Mouse (Mus musculus): ENCODE data around the gene Alg9.

Gene Alg9

DNA sequence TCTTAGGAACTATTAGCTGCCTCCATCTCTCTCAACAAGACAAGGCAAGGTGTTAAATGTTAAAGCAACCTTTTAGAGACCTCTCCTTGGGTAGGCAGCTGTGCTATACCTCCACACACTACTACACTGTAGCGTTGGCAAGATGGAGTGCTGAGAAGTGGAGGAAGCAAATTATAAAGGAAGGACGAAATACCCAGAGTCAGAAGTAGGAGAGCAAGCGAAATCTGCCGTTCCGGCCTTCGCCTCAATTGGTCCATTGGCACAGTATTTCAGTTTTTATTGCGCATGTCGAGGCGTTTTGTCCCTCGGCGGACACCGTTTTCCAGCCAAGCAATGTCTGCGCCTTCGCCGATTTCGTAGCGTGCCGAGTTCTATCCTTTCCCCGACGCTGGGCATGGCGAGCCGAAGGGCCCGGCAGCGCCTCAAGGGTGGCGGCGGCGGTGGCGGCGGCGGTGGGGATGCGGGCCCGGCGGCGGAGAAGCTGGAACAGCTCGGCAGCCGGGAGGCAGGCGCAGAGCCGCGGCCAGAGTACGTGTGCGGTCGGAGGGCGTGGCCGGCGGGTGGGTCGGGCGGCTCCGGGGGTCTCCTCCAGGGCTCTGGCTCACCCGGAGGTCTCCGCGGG, at the start of gene Alg9, which contains the start of gene 1110032A03Rik:
TSS of gene Alg9 (plus strand) at position 29 of the 622 bp plus-strand sequence.
TSS of gene 1110032A03Rik (minus strand) at position 530 of the 622 bp plus-strand sequence.
- peak; percentile 81 for DNase-seq (ENCODE audit: low spot score)

GRCm38 (mm10) chr9:50725921-50726590, 48.8 kb upstream of the Alg9 start:
- DNase-seq (ENCODE audit: low spot score) = no peak

- no peak for DNase-seq (ENCODE audit: low spot score)
Observed at GRCm38 (mm10) chr9:50727171-50727924, 47.5 kb upstream of the Alg9 start.

GRCm38 (mm10) chr9:50727925-50728651, 46.7 kb upstream of the Alg9 start:
- DNase-seq (ENCODE audit: low spot score) = peak; percentile 18

GRCm38 (mm10) chr9:50729600-50729999, 45.2 kb upstream of the Alg9 start:
- no peak for DNase-seq (ENCODE audit: low spot score)

DNA sequence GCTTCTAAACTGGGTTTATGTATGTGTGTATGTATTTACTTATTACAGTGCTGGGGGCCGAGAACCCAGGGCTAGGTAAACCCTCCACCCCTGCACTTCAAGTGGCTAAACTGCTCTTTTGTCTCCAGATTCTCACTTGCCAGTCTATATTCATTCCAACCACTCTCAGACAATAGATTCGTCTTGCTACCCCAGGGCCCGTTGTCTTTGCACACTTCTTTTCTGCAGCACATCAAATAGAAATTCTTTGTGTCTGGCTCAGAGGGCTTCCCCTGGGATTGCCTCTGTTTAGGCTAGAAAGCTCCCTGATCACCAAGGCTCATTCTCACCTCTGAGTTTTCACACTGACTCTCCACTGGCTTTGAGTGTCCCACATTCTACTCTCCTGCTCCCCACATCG, 42.3 kb upstream of the Alg9 start:
- DNase-seq (ENCODE audit: low spot score) = no peak

DNA sequence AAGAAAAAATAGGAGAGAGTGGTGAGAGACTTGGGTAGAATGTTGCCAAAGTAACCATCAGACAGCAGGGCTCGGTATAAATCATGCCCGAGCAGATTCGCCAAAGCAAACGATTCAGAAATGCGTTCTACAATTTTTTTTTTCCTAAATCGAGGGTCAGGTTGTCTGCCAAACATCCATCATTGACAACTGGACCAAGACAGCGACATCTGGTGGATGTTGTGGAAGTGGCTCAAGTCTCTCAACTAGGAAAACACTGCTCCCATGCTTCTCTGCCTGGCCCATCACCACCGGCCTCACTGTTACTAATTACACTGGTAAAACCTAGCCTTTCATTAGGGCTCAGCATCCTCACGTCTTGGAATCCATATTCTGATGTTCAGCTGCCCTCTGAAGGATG, 39.8 kb upstream of the Alg9 start:
- DNase-seq (ENCODE audit: low spot score) = no peak

DNA sequence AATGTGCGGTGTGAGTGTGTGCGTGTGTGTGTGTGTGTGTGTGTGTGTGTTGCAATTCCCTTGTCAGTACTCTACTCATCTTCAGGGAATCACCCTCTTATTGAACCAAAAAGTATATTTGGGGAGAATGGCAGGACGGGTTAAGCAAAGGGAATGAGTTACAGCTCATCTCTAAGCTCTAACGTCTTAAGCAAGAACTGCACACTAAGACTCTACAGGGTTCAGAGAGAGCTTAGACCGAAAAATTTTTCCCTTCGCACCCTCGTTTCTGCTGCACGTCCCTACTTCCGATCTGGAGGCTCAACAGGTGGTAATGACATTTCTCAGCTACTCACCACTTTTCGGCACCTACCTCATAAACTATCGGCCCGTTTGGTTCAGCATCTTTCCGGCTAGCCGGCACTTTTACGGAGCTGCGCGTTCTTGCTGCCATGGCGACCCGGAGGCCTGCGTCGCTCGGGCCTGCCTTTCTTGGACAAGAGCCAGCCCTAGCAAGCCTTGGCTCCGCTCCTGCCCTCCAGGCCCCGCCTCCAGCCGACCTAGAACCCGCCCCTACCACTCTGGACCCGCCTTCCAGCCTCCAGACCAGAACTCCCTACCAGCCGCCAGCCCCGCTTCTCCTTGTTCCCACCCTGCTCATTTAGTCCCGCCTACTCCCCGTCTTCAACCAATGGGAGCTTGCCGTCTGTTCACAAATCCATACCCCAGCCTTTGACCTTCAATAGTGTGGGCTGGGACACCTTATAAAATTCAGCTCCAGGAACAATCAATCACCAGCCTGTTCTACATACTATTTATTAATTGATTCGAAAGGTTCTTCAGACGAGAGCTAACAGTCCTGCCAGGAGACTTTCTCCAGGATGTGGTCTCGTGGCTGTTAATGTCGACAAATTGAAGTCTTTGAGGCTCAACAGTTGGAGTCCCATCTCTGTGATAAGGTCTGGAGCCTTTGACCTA, 35.6 kb upstream of the Alg9 start, which contains the start of gene Dixdc1:
TSS of gene Dixdc1 (minus strand) at position 604 of the 957 bp plus-strand sequence.
- DNase-seq (ENCODE audit: low spot score) = peak; percentile 81

DNA sequence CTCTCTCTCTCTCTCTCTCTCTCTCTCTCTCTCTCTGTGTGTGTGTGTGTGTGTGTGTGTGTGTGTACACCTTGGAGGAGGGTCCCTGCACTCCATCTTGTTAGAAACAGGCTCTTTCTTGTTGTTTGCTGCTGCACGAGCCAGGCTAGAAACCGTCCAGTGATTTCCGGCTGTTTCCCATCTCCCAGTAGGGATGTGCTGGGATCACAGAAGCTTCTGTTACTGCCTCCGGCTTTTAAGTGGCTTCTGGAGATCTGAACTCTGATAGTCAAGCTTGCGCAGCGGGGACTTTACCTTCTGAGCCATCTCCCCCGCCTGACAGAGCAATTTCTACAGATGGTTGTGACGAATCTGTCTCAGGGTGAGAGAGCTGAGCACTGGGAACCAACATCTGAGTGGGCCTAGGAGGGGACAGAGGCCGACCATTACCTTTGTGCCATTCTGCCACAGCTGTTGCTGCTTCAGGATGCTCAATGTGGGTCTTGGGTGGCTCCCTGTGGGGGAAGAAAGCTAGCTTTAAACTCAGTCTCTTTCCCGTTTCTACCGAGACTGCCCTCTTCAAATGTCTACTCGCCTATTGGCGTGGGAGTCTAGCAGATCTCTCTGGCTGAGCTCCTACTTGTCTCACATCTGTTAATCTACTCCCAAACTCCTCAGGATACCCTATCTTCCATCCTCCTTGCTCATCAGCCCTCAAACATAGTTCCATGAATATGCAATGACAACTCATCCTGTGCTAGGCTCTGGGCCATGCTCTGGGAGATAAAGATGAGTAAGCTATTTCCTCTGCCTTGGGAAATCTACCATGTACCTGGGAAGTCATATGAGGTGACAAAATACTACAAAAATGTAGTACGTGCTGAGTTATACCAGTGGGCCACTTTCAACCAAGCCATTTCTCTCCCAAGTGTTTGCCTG, 33.7 kb upstream of the Alg9 start:
- DNase-seq (ENCODE audit: low spot score) = no peak

DNA sequence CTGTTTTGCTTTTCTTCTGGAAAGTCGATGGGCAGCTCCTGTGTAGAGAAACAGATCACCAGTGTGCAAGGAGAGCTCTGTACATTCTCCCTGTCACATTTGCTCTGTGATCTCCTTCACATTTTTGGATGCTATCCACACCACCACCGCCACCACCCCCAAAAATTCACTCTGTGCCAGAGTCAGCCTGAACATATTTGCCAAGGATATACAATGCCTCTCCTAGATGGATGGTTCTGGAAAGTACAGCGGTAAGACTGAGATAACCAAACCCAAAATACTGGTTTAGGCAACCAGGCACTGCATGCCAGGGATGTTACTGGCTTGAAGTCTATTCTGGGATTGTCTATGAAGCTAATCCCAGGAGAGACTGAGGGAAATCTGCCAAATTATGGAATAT, 32.6 kb upstream of the Alg9 start:
- no peak for DNase-seq (ENCODE audit: low spot score)

DNA sequence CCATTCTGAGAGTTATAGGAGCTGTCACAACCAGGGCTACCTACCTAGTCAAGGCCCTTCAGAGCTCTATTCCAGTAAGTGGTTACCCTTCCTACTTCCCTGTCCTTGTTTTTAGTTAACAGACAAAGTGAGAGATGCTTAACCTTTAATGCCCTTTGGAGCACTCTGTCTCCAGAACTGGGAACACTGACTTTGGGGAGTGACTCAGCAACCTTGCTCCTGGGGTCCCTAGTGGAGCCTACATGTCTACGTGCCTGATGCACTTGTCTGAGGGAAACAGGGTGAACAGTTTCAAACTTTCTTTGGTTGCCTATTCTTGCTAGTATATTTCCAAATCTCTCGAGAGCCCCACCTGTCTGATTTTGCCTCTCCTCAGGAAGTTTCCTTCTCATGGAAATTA, 32.1 kb upstream of the Alg9 start:
- no peak for DNase-seq (ENCODE audit: low spot score)

DNA sequence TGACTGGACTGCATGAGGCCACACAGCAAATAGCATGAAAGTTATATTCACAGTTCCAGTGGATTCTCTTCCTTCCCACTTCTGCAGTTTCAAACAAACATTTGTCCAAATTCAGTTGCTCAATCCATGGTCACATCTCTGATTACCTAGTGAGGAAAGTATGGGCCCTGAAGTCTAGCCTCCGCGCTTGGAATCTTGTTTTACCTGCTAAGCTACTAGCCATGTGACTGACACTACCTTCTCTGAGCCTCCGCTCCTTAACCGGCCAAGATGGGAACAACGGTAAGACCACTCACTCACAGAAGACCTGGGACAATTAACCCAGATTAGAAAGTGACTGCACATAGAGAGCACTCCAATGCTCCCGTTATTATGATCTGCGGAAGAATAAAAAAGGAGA, 29.0 kb upstream of the Alg9 start:
- DNase-seq (ENCODE audit: low spot score) = no peak

- no peak for DNase-seq (ENCODE audit: low spot score)
Observed at GRCm38 (mm10) chr9:50746214-50746677, 28.6 kb upstream of the Alg9 start, which contains the start of gene 2310030G06Rik. TSS of gene 2310030G06Rik (minus strand) at chr9:50746536.

DNA sequence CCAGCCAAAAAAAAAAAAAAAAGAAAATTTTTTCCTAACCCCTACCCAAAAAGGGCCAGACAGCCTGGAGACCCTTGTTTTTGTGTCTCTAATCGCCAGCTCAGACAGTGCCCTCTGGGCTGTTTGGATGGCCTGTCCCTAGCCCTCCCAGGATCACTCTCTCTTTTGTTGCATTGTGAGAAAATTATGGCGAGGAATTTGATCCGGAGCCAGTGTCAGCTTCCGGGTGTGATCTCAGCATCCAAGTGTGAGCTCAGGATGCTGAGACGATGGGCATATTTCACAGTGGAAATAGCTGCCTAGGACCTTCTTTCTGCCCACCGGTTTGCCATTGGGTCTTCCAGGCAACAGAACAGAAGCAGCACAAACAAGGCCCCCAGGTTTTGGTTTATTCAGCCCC, 24.1 kb upstream of the Alg9 start:
- DNase-seq (ENCODE audit: low spot score) = no peak

GRCm38 (mm10) chr9:50751323-50751722, 23.5 kb upstream of the Alg9 start, which contains the start of gene Cryab:
TSS of gene Cryab (plus strand) at chr9:50751325.
- DNase-seq (ENCODE audit: low spot score) = no peak

GRCm38 (mm10) chr9:50752054-50752602, 22.7 kb upstream of the Alg9 start, which contains the start of gene Hspb2:
TSS of gene Hspb2 (minus strand) at chr9:50752354.
- no peak for DNase-seq (ENCODE audit: low spot score)

- DNase-seq (ENCODE audit: low spot score) = no peak
Observed at GRCm38 (mm10) chr9:50752784-50753615, 21.8 kb upstream of the Alg9 start.

- DNase-seq (ENCODE audit: low spot score) = no peak
Observed at GRCm38 (mm10) chr9:50753947-50754346, 20.9 kb upstream of the Alg9 start.

All from T-cell, adult 2 months (primary cell).